Mouse (Mus musculus): Measurements from ENCODE around the gene Nipal4. TPM values are rescaled to one million over a fixed set of nuclear protein-coding genes. Genes with fewer than 3 reads are reported as not detected.

The Nipal4 gene
- polyA plus RNA-seq, 1 experiment from 2014 or later: 0.07 TPM

DNA sequence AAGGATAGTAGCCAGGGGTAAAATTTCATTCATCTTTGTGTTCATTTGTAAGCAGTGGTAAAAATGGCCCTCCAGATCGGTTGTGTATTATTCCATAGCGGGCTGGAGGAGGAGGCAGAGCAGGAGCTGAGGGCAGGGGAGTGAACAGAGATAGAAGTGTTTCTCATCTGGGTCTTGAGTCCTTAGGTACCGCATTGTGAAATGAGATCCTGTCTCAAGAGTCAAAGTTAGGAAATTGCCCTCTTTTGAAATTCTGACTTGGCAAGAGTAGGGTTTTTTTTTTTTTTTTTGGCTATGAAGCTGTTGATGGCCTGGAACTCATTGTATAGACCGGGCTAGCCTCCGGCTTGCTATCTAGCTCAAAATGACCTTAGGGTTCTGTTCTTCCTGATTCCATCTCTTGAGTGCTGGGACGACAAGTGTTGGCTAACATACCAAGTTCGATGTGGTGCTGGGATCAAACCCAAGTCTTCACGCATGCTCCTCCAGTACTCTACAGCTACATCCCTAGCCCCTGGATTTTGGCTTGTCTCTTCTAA is 42.9 kb downstream of the Nipal4 start:
- Histone ChIP-seq H3K9ac (ENCODE audit: low read depth, low read length) (no peak overlapping the region), H3K4me2 (ENCODE audit: low read depth, low read length) (no peak overlapping the region), H3K4me1 (ENCODE audit: control insufficient read depth, low read depth, low read length) (peaks cover 4% of the 10 kb centered on the region; the same call in 1 of the 2 replicates), H3K27me3 (ENCODE audit: control insufficient read depth, insufficient read depth, low read depth, low read length) (no peaks in the 10 kb centered on the region), H3K27ac (ENCODE audit: low read length) (no peak overlapping the region), H3K36me3 (ENCODE audit: control insufficient read depth, insufficient read depth) (no peaks in the 10 kb centered on the region), H3K9me3 (replicated peaks; ENCODE audit: control insufficient read depth, low read length) (no peaks in the 10 kb centered on the region), H3K4me3 (ENCODE audit: low read depth, low read length) (no peak overlapping the region)
- WGBS (ENCODE audit: insufficient replicate concordance): 73% methylated on average over 8 of the region's 8 CpGs
- no peak for ATAC-seq (ENCODE audit: low read depth)

DNA sequence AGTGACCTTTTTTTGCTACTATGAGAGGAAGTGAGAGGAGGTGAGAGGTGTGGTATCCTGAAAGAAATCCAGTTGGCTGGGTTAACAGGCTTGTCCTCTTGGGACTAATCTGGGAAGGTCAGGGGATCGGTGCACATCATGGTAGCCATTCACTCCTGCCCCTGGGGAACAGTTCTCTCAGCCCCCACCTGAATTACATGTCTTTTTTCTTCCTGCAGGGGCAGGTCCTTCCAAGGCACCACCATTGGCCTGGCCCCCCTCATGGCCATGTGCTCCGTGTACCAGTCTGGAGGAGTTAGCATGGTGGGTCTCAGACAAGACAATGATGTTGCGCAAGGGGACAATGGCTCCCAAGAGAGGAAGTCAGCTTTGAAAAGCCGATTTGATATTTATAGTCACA is 43.4 kb downstream of the Nipal4 start:
- no peaks in the 10 kb centered on the region for H3K27me3 ChIP-seq (ENCODE audit: control insufficient read depth, insufficient read depth, low read depth, low read length)

DNA sequence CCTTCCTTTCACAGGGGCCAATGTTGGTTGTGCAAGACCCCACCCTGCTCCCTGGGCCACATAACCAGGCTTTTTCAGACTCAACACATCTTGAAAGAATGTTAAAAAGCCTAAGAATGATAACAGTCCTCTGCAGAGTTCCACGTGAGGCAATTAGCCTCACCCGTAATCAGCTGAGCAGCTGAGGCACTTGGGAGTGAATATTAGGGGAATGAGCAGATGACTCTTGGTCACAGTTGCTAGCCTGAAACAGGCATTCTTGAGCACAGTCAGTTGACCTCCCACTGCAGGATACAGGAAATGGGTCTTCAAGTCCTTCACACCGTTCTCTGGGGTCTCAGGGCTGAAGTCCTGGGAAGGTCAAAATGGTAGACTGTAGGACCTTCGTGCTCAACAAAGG is 44.6 kb downstream of the Nipal4 start:
- H3K4me1 ChIP-seq (ENCODE audit: control insufficient read depth, low read depth, low read length): no peaks in the 10 kb centered on the region
- H3K4me3 ChIP-seq (ENCODE audit: low read depth, low read length): no peak overlapping the region
- 64% methylated on average over 4 of the region's 4 CpGs for WGBS (ENCODE audit: insufficient replicate concordance)
- no peak overlapping the region for H3K27ac ChIP-seq (ENCODE audit: low read length)
- H3K27me3 ChIP-seq (ENCODE audit: control insufficient read depth, insufficient read depth, low read depth, low read length): no peaks in the 10 kb centered on the region
- H3K36me3 ChIP-seq (ENCODE audit: control insufficient read depth, insufficient read depth): no peaks in the 10 kb centered on the region
- H3K9me3 ChIP-seq (replicated peaks; ENCODE audit: control insufficient read depth, low read length): no peaks in the 10 kb centered on the region
- ATAC-seq (ENCODE audit: low read depth): no peak
- no peak overlapping the region for H3K4me2 ChIP-seq (ENCODE audit: low read depth, low read length)
- no peak overlapping the region for H3K9ac ChIP-seq (ENCODE audit: low read depth, low read length)

More for the DNA sequence above, 43.4 kb downstream of the Nipal4 start:
- Histone ChIP-seq H3K9me3 (replicated peaks; ENCODE audit: control insufficient read depth, low read length) (no peaks in the 10 kb centered on the region), H3K4me1 (ENCODE audit: control insufficient read depth, low read depth, low read length) (peaks cover 4% of the 10 kb centered on the region; the same call in 1 of the 2 replicates), H3K36me3 (ENCODE audit: control insufficient read depth, insufficient read depth) (no peaks in the 10 kb centered on the region), H3K9ac (ENCODE audit: low read depth, low read length) (no peak overlapping the region), H3K4me3 (ENCODE audit: low read depth, low read length) (no peak overlapping the region), H3K27ac (ENCODE audit: low read length) (no peak overlapping the region), H3K4me2 (ENCODE audit: low read depth, low read length) (no peak overlapping the region)
- no peak for ATAC-seq (ENCODE audit: low read depth)
- 63% methylated on average over 4 of the region's 4 CpGs for WGBS (ENCODE audit: insufficient replicate concordance)

DNA sequence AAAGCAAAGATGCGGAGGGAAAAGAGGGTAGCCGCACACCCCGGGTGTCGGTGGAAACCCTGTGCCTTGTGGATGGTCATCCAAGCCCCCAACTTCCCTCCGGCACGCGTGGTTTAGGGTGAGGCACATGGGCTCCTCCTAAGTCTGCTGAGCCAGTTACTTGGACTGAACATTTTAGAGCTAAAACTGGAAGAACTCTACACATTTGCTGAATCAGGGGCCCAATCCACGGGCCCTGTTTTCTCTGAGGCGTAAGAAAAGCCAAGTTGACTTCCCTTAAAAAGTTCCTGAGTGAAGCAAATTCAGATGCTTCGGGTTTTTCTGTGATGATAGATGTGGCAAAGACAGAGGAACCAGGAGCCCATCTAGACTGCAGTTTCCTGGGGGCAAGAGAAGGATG is 46.2 kb downstream of the Nipal4 start:
- Histone ChIP-seq H3K27ac (ENCODE audit: low read length) (no peak overlapping the region), H3K4me1 (ENCODE audit: control insufficient read depth, low read depth, low read length) (no peaks in the 10 kb centered on the region), H3K36me3 (ENCODE audit: control insufficient read depth, insufficient read depth) (no peaks in the 10 kb centered on the region), H3K27me3 (ENCODE audit: control insufficient read depth, insufficient read depth, low read depth, low read length) (no peaks in the 10 kb centered on the region), H3K4me3 (ENCODE audit: low read depth, low read length) (no peak overlapping the region), H3K9ac (ENCODE audit: low read depth, low read length) (no peak overlapping the region), H3K4me2 (ENCODE audit: low read depth, low read length) (no peak overlapping the region), H3K9me3 (replicated peaks; ENCODE audit: control insufficient read depth, low read length) (no peaks in the 10 kb centered on the region)
- WGBS (ENCODE audit: insufficient replicate concordance): 72% methylated on average over 10 of the region's 10 CpGs
- no peak for ATAC-seq (ENCODE audit: low read depth)

DNA sequence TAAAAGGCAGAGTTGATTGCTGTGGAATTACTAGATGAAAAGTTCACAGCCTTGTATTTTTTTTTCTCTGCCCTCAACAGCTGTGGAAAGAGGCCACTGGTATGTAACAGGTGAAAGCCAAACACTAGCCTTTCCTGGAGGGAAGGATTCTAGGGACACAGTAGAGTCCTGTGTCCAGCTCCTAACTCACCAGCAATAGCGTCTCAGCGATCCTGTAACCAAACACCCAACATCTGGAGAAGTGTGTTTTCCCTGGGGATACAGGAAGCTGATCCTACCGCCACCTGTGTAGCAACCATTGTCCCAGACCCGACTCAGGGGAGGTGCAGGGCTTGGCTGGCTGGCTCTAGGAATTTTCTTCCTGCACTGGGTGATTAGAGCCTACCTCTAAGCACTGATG is 46.7 kb downstream of the Nipal4 start:
- Histone ChIP-seq H3K4me2 (ENCODE audit: low read depth, low read length) (no peak overlapping the region), H3K9ac (ENCODE audit: low read depth, low read length) (no peak overlapping the region), H3K4me3 (ENCODE audit: low read depth, low read length) (no peak overlapping the region), H3K9me3 (replicated peaks; ENCODE audit: control insufficient read depth, low read length) (no peaks in the 10 kb centered on the region), H3K4me1 (ENCODE audit: control insufficient read depth, low read depth, low read length) (no peaks in the 10 kb centered on the region), H3K27ac (ENCODE audit: low read length) (no peak overlapping the region), H3K36me3 (ENCODE audit: control insufficient read depth, insufficient read depth) (no peaks in the 10 kb centered on the region), H3K27me3 (ENCODE audit: control insufficient read depth, insufficient read depth, low read depth, low read length) (no peaks in the 10 kb centered on the region)
- 34% methylated on average over 4 of the region's 4 CpGs for WGBS (ENCODE audit: insufficient replicate concordance)
- ATAC-seq (ENCODE audit: low read depth): no peak

DNA sequence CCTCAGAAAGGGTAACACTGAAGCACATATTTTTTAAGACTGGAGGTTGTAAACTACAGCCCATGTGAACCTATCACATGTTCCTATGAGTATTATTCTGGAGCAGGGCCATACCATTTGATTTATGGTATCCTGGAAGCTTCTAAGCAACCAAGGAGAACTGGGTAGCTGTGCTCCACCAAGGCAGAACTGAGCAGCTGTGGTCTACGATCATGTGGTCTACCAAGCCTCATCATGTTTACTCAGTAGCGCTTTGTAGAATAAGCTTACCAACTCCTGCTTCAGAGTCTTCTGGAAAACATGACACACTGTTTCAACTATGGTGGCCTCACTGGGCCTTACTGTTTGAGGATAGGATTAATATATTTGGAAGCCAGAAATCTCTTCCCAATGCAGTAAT is 49.8 kb downstream of the Nipal4 start:
- 57% methylated on average over 2 of the region's 2 CpGs for WGBS (ENCODE audit: insufficient replicate concordance)
- H3K4me3 ChIP-seq (ENCODE audit: low read depth, low read length): no peak overlapping the region
- H3K27me3 ChIP-seq (ENCODE audit: control insufficient read depth, insufficient read depth, low read depth, low read length): no peaks in the 10 kb centered on the region
- no peak overlapping the region for H3K4me2 ChIP-seq (ENCODE audit: low read depth, low read length)
- H3K36me3 ChIP-seq (ENCODE audit: control insufficient read depth, insufficient read depth): no peaks in the 10 kb centered on the region
- no peak for ATAC-seq (ENCODE audit: low read depth)
- no peak overlapping the region for H3K9ac ChIP-seq (ENCODE audit: low read depth, low read length)
- no peak overlapping the region for H3K27ac ChIP-seq (ENCODE audit: low read length)
- H3K4me1 ChIP-seq (ENCODE audit: control insufficient read depth, low read depth, low read length): no peaks in the 10 kb centered on the region
- H3K9me3 ChIP-seq (replicated peaks; ENCODE audit: control insufficient read depth, low read length): no peaks in the 10 kb centered on the region

DNA sequence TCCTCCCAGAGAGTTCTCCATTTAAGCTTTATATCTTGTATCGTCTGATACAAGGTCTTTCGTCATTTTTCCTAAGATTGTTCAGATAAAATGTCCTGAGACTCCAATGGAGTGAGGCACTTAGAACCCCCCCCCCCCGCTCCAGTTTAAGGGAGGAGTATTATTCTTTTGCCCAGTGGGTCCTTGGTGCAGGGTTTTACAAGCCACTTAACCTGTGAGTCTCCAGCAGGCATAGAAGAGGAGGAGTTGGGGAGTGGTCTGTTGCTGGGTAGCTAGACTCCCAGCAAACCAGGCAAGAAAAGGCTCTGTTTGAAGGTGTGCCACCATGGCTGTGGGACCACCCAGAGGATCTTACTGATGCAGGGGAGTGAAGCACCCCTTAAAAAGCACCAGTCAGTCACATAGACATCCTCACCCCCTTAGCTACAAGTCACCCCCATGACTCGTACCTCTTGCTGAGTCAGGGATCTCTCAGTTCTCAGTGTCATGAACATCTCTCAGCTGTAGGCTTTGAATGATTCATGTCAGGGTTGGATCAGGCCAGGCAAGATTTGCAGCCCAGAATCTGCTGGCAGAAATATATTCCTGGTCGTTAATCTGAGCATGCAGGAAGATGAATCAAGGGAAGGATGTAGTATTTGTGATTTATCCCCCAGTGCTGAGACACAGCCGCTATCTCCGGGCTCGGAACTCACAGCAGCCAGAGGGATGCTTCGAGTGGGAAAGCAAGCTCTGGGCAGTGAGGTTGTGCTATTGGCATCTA is 50.7 kb downstream of the Nipal4 start:
- WGBS (ENCODE audit: insufficient replicate concordance): 63% methylated on average over 9 of the region's 9 CpGs
- ATAC-seq (ENCODE audit: low read depth): no peak
- no peaks in the 10 kb centered on the region for H3K27me3 ChIP-seq (ENCODE audit: control insufficient read depth, insufficient read depth, low read depth, low read length)
- no peaks in the 10 kb centered on the region for H3K4me1 ChIP-seq (ENCODE audit: control insufficient read depth, low read depth, low read length)
- H3K9ac ChIP-seq (ENCODE audit: low read depth, low read length): no peak overlapping the region
- no peak overlapping the region for H3K4me3 ChIP-seq (ENCODE audit: low read depth, low read length)
- no peaks in the 10 kb centered on the region for H3K36me3 ChIP-seq (ENCODE audit: control insufficient read depth, insufficient read depth)
- no peak overlapping the region for H3K4me2 ChIP-seq (ENCODE audit: low read depth, low read length)
- H3K9me3 ChIP-seq (replicated peaks; ENCODE audit: control insufficient read depth, low read length): no peaks in the 10 kb centered on the region
- H3K27ac ChIP-seq (ENCODE audit: low read length): no peak overlapping the region

DNA sequence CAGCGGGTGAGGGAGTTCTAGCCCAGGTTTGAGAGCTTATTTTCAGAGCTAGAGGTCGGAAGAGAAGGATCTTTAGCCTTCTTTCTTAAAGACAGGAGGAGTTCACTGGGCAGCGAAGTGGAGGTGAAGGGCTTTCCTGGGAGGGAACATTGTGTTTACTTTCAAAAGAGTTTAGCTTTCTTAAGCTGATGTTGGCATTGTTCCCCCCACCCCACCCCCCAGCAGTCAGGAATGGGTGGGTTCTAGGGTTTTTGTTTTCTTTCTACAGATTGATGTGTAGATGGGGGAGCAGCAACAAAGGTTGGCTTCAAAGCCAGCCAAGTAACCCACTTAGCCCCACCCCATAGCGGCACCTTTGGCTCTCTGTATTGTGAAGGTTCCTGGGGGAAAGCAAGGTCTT is 51.3 kb downstream of the Nipal4 start:
- Histone ChIP-seq H3K4me1 (ENCODE audit: control insufficient read depth, low read depth, low read length) (no peaks in the 10 kb centered on the region), H3K27ac (ENCODE audit: low read length) (no peak overlapping the region), H3K36me3 (ENCODE audit: control insufficient read depth, insufficient read depth) (no peaks in the 10 kb centered on the region), H3K9me3 (replicated peaks; ENCODE audit: control insufficient read depth, low read length) (no peaks in the 10 kb centered on the region), H3K4me3 (ENCODE audit: low read depth, low read length) (no peak overlapping the region), H3K9ac (ENCODE audit: low read depth, low read length) (no peak overlapping the region), H3K4me2 (ENCODE audit: low read depth, low read length) (no peak overlapping the region), H3K27me3 (ENCODE audit: control insufficient read depth, insufficient read depth, low read depth, low read length) (no peaks in the 10 kb centered on the region)
- no peak for ATAC-seq (ENCODE audit: low read depth)
- WGBS (ENCODE audit: insufficient replicate concordance): 59% methylated on average over 4 of the region's 4 CpGs

DNA sequence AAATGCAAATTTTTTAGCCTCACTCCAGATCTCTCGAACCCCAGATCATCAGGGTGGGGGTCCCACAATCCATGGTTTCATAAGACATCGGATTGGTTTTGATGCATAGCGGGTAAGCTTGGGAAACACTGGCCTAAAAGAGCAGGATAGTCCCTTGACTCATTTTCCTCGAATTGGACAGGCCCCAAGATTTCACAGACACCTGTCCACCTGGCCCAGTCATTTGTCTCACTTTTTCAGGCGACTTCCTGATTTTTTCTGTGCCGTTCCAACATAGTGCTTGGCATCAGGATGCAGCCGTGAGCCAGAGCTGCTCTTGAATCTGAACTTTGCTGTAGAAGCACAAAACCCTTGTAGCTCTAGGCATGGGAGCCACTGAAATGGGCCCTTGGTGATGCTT is 52.1 kb downstream of the Nipal4 start:
- Histone ChIP-seq H3K4me1 (ENCODE audit: control insufficient read depth, low read depth, low read length) (no peaks in the 10 kb centered on the region), H3K4me3 (ENCODE audit: low read depth, low read length) (no peak overlapping the region), H3K9me3 (replicated peaks; ENCODE audit: control insufficient read depth, low read length) (no peaks in the 10 kb centered on the region), H3K36me3 (ENCODE audit: control insufficient read depth, insufficient read depth) (no peaks in the 10 kb centered on the region), H3K4me2 (ENCODE audit: low read depth, low read length) (no peak overlapping the region), H3K9ac (ENCODE audit: low read depth, low read length) (no peak overlapping the region), H3K27me3 (ENCODE audit: control insufficient read depth, insufficient read depth, low read depth, low read length) (no peaks in the 10 kb centered on the region), H3K27ac (ENCODE audit: low read length) (no peak overlapping the region)
- no peak for ATAC-seq (ENCODE audit: low read depth)
- 61% methylated on average over 7 of the region's 7 CpGs for WGBS (ENCODE audit: insufficient replicate concordance)

Measured in liver, embryonic 16.5 days (tissue).